12 mouse cellular contexts compared by ENCODE assay signal in the genomic region with DNA sequence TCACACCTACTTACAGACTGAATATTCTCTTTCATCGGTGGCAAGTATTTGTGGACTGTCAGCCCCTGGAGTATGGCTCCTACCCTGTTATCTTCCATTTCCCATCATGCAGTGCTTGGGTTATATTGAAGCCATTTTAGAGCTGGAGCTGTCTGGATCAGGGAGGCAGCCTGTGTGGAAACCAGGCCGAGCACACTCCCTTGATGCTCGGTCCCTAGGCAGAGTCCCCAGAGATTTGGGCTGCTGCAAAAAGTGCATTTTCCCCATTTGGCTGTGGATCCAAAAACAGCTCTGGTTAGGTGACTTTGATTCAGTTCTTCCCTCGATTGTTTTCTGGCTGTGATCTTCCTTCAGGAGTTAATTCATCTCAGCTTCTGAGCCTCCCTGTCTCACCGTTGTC. TPM values are rescaled to one million over a fixed set of nuclear protein-coding genes. Genes with fewer than 3 reads are reported as not detected.
A peak's percentile ranks its signal among the peaks of the same experiment; 100 is the strongest.
DNase-seq lines count a peak whose midpoint lies in the region; ATAC-seq and TF ChIP-seq lines count a peak whose summit lies in the region.
"Had no signal": no experiment of that assay in that cellular context is flagged by ENCODE, and none has a peak within 500 bp of the region (broad histone marks: within the 10 kb centered on the region; RNA-seq: fewer than 3 reads in every experiment).

No protein-coding gene starts in this region.

- TF ChIP-seq CTCF in C2C12 (IDR thresholded peaks at IDR 0.05; ENCODE audit: control insufficient read depth, insufficient read depth, insufficient read length) = no peak

- peak overlapping the region; percentile 1; the same call in 1 of the 2 replicates for H3K9ac ChIP-seq in heart, embryonic 15.5 days
- 0 out of 2 replicates have a peak overlapping the region, but pooled peaks have one; percentile 47 for H3K9ac ChIP-seq in embryonic facial prominence, embryonic 13.5 days
- H3K9ac ChIP-seq in liver, embryonic 13.5 days = peak overlapping the region; percentile 24; the same call in 1 of the 2 replicates

- peaks cover 65% of the 10 kb centered on the region for H3K79me3 ChIP-seq in C2C12 (ENCODE audit: low read depth)

- H3K4me3 ChIP-seq in heart, embryonic 15.5 days = peak overlapping the region; percentile 21
- no peak overlapping the region for H3K4me3 ChIP-seq in C2C12 (ENCODE audit: insufficient read depth, poor library complexity, severe bottlenecking)
- no peak overlapping the region for H3K4me3 ChIP-seq in embryonic facial prominence, embryonic 13.5 days
- no peak overlapping the region for H3K4me3 ChIP-seq in liver, embryonic 13.5 days (replicated peaks)

- peaks cover 6% of the 10 kb centered on the region; the same call in 1 of the 2 replicates for H3K36me3 ChIP-seq in heart, embryonic 15.5 days
- peaks cover 30% of the 10 kb centered on the region for H3K36me3 ChIP-seq in C2C12 (ENCODE audit: control insufficient read depth, insufficient read depth)
- no peaks in the 10 kb centered on the region; the same call in none of the 2 replicates for H3K36me3 ChIP-seq in embryonic facial prominence, embryonic 13.5 days
- H3K36me3 ChIP-seq in liver, embryonic 13.5 days = peaks cover 13% of the 10 kb centered on the region
- H3K36me3 ChIP-seq: embryonic facial prominence, embryonic 15.5 days had no signal

- peaks cover 68% of the 10 kb centered on the region for H3K79me2 ChIP-seq in C2C12 (ENCODE audit: control insufficient read depth, insufficient read depth)

- no peak overlapping the region for H3K27ac ChIP-seq in heart, embryonic 15.5 days
- H3K27ac ChIP-seq in embryonic facial prominence, embryonic 13.5 days = no peak overlapping the region
- H3K27ac ChIP-seq in liver, embryonic 13.5 days = no peak overlapping the region
- H3K27ac ChIP-seq: embryonic facial prominence, embryonic 15.5 days had no signal

- 49% methylated on average over 5 of the region's 5 CpGs for WGBS in heart, embryonic 15.5 days
- WGBS in embryonic facial prominence, embryonic 13.5 days = 70% methylated on average over 5 of the region's 5 CpGs
- WGBS in liver, embryonic 13.5 days (ENCODE audit: insufficient replicate concordance) = 69% methylated on average over 5 of the region's 5 CpGs

- H3K27me3 ChIP-seq in heart, embryonic 15.5 days = no peaks in the 10 kb centered on the region
- no peaks in the 10 kb centered on the region for H3K27me3 ChIP-seq in C2C12 (ENCODE audit: control insufficient read depth, insufficient read depth, insufficient read length)
- H3K27me3 ChIP-seq in embryonic facial prominence, embryonic 13.5 days = no peaks in the 10 kb centered on the region
- no peaks in the 10 kb centered on the region for H3K27me3 ChIP-seq in liver, embryonic 13.5 days
- H3K27me3 ChIP-seq: embryonic facial prominence, embryonic 15.5 days had no signal

- H3K4me2 ChIP-seq in heart, embryonic 15.5 days = peak overlapping the region; percentile 68
- H3K4me2 ChIP-seq in embryonic facial prominence, embryonic 13.5 days = peak overlapping the region; percentile 85
- peak overlapping the region; percentile 91 for H3K4me2 ChIP-seq in liver, embryonic 13.5 days

- DNase-seq in heart, postnatal 4 days = no peak
- no peak for DNase-seq in liver, embryonic 13.5 days
- DNase-seq in spleen, postnatal 4 days (ENCODE audit: low spot score in 2 of 2) = no peak
- no peak for DNase-seq in left cerebral cortex, adult 11 months (ENCODE audit: low spot score)

- no peaks in the 10 kb centered on the region for H3K9me3 ChIP-seq in heart, embryonic 15.5 days (replicated peaks)
- H3K9me3 ChIP-seq in embryonic facial prominence, embryonic 13.5 days = no peaks in the 10 kb centered on the region
- no peaks in the 10 kb centered on the region for H3K9me3 ChIP-seq in liver, embryonic 13.5 days (replicated peaks)
- H3K9me3 ChIP-seq: embryonic facial prominence, embryonic 15.5 days; G1E had no signal

- no peak for ATAC-seq in heart, embryonic 15.5 days (replicated peaks; ENCODE audit: insufficient number of reproducible peaks, insufficient read depth, low FRiP score, low read depth)
- ATAC-seq in embryonic facial prominence, embryonic 13.5 days (ENCODE audit: insufficient number of reproducible peaks, insufficient read depth, low FRiP score, low TSS enrichment, low read depth) = no peak
- ATAC-seq in liver, embryonic 13.5 days (ENCODE audit: low read depth) = no peak
- ATAC-seq in monocyte, adult 5-6 weeks (replicated peaks; ENCODE audit: insufficient number of reproducible peaks, low FRiP score, low TSS enrichment, poor library complexity, severe bottlenecking) = no peak
- ATAC-seq: inflammation-experienced regulatory T-cells, adult 6 months had no signal

- H3ac ChIP-seq in C2C12 (ENCODE audit: control insufficient read depth, insufficient read length, low read depth) = peak overlapping the region; percentile 6

- H3K4me1 ChIP-seq in heart, embryonic 15.5 days (replicated peaks) = peaks cover 47% of the 10 kb centered on the region
- H3K4me1 ChIP-seq in embryonic facial prominence, embryonic 13.5 days = peaks cover 39% of the 10 kb centered on the region
- peaks cover 45% of the 10 kb centered on the region for H3K4me1 ChIP-seq in liver, embryonic 13.5 days (replicated peaks)

TF ChIP-seq in C2C12, 6 proteins besides CTCF, POLR2A, EP300 and RAD21:
- TF ChIP-seq MAX (IDR thresholded peaks at IDR 0.05) (no peak), MYOD1 (IDR thresholded peaks at IDR 0.05; ENCODE audit: control insufficient read depth, insufficient read length, low read depth) (no peak), CEBPB (IDR thresholded peaks at IDR 0.05; ENCODE audit: low read depth) (no peak), FOSL1 (IDR thresholded peaks at IDR 0.05; ENCODE audit: insufficient read depth, low read length, poor library complexity, severe bottlenecking) (no peak), USF1 (IDR thresholded peaks at IDR 0.05; ENCODE audit: low read depth) (no peak), MYOG (IDR thresholded peaks at IDR 0.05; ENCODE audit: control insufficient read depth, extremely low read depth, insufficient read length) (no peak)

RNA-seq across cellular contexts. Expression of gene Ywhab, which starts 2.1 kb away (rescaled TPM):
- polyA plus RNA-seq in heart, embryonic 15.5 days (2015; fragmentation: Nextera tagmentation; extraction: Ambion mirVana) = 202 and 213 TPM in 2 replicates
- total RNA-seq in heart, postnatal 4 days (2021) = 100 to 1,000 TPM; 153 to 157 TPM
- polyA plus RNA-seq in C2C12 (2012; fragmentation: generic; extraction: Trizol) = 114 TPM
- polyA plus RNA-seq in embryonic facial prominence, embryonic 13.5 days (2015; fragmentation: Nextera tagmentation; extraction: Ambion mirVana) = 311 and 329 TPM in 2 replicates
- 130 and 151 TPM in 2 replicates for polyA plus RNA-seq in liver, embryonic 13.5 days (2015; fragmentation: Nextera tagmentation; extraction: Ambion mirVana)
- total RNA-seq in monocyte, adult 5-6 weeks (2017) = 50.9 to 83.0 TPM (median 67.5 TPM) in 3 replicates

RNA-seq across cellular contexts. Expression of gene Pabpc1l, which starts 28.4 kb away (rescaled TPM):
- 0.92 and 1.1 TPM in 2 replicates for polyA plus RNA-seq in heart, embryonic 15.5 days (2015; fragmentation: Nextera tagmentation; extraction: Ambion mirVana)
- 1 to 10 TPM; 1.4 to 1.8 TPM for total RNA-seq in heart, postnatal 4 days (2021)
- polyA plus RNA-seq in C2C12 (2012; fragmentation: generic; extraction: Trizol) = 0.60 TPM
- polyA plus RNA-seq in embryonic facial prominence, embryonic 13.5 days (2015; fragmentation: Nextera tagmentation; extraction: Ambion mirVana) = 1.6 and 2.8 TPM in 2 replicates
- 0.30 and 0.39 TPM in 2 replicates for polyA plus RNA-seq in liver, embryonic 13.5 days (2015; fragmentation: Nextera tagmentation; extraction: Ambion mirVana)
- 1.9 to 3.5 TPM in 2 of 3 replicates, not detected in the other for total RNA-seq in monocyte, adult 5-6 weeks (2017)
- polyA plus RNA-seq: macrophage had no signal
